Mouse (Mus musculus) kidney, adult 9 months (tissue): ENCODE measurements around the gene Defb42.
A peak's percentile ranks its signal among the peaks of the same experiment; 100 is the strongest.

Source experiments
- DNase-seq: peaks from one replicate; pipeline ENCODE4 v3.0.0; 2022

Gene Defb42

GRCm38 (mm10) chr14:63046691-63047090 is at the start of gene Defb42:
Gene Defb42, plus strand, starts transcription at chr14:63046991.
- DNase-seq, result no peak

GRCm38 (mm10) chr14:62997777-62998176 is 49.0 kb upstream of the Defb42 start, which contains the start of gene Defb47:
Gene Defb47, plus strand, starts transcription at chr14:62998077.
- no peak for DNase-seq

GRCm38 (mm10) chr14:62998977-62999376 is 47.8 kb upstream of the Defb42 start:
- DNase-seq, result no peak

GRCm38 (mm10) chr14:63002588-63002987 is 44.2 kb upstream of the Defb42 start:
- DNase-seq, result peak; percentile 2

- DNase-seq, result no peak
These were observed 35.3 kb upstream of the Defb42 start, which contains the start of gene Defb43 for GRCm38 (mm10) chr14:63011471-63011870. Gene Defb43, plus strand, starts transcription at chr14:63011771.

GRCm38 (mm10) chr14:63013082-63013481 is 33.7 kb upstream of the Defb42 start:
- DNase-seq, result no peak

- no peak for DNase-seq
These were observed 32.1 kb upstream of the Defb42 start for GRCm38 (mm10) chr14:63014667-63015066.

GRCm38 (mm10) chr14:63020524-63021156 is 26.2 kb upstream of the Defb42 start:
- no peak for DNase-seq

- DNase-seq, result no peak
These were observed 3.1 kb downstream of the Defb42 start, which contains the start of gene Defb30 for GRCm38 (mm10) chr14:63049910-63050370. Gene Defb30, minus strand, starts transcription at chr14:63049960.

- DNase-seq, result peak; percentile 56
These were observed 4.0 kb downstream of the Defb42 start for GRCm38 (mm10) chr14:63050769-63051168.

- no peak for DNase-seq
These were observed 7.9 kb downstream of the Defb42 start for GRCm38 (mm10) chr14:63054729-63055128.

- DNase-seq, result no peak
These were observed 13.6 kb downstream of the Defb42 start for GRCm38 (mm10) chr14:63060361-63060760.

- no peak for DNase-seq
These were observed 15.4 kb downstream of the Defb42 start for GRCm38 (mm10) chr14:63062184-63062583.

- DNase-seq, result peak; percentile 42
These were observed 18.6 kb downstream of the Defb42 start for GRCm38 (mm10) chr14:63065391-63065790.

GRCm38 (mm10) chr14:63066630-63067310 is 20.0 kb downstream of the Defb42 start:
- peak; percentile 65 for DNase-seq

- DNase-seq, result no peak
These were observed 20.9 kb downstream of the Defb42 start for GRCm38 (mm10) chr14:63067708-63068107.
